In the genomic region with DNA sequence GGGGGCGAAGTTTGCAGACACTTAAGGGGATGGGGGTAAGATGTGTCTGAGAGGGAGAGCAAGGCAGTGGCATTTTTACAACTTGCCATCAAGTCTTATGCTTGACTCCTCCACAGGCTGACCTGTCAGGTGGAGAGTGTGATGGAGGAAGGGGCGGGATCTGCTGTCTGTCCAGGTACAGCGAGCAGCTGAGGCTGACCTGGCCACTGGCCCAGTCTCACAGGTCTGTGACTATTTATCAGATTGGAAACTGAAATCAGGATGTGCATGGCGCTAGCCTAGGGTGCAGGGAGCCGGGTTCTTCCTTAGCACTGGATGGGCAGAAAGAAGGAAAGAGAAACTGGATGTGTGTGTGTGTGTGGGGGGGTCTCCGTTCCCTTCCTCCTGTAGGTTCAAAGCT, we compare ENCODE assay signal across 15 mouse cellular contexts. TPM values are rescaled to one million over a fixed set of nuclear protein-coding genes. Genes with fewer than 3 reads are reported as not detected.
DNase-seq lines count a peak whose midpoint lies in the region; ATAC-seq and TF ChIP-seq lines count a peak whose summit lies in the region.
"Had no signal": no experiment of that assay in that cellular context is flagged by ENCODE, and none has a peak within 500 bp of the region (broad histone marks: within the 10 kb centered on the region; RNA-seq: fewer than 3 reads in every experiment).

No protein-coding gene starts in this region.

- no peak for ATAC-seq in erythroblast, adult 5-6 weeks (replicated peaks; ENCODE audit: low FRiP score, poor library complexity, severe bottlenecking)
- no peak for ATAC-seq in limb, embryonic 12.5 days (ENCODE audit: insufficient number of reproducible peaks, insufficient read depth, low FRiP score, low TSS enrichment, low read depth)
- no peak for ATAC-seq in intestine, embryonic 14.5 days (replicated peaks; ENCODE audit: low FRiP score, low TSS enrichment, low read depth)
- no peak for ATAC-seq in liver, postnatal 0 days
- ATAC-seq in CD4-positive, CD25-positive, alpha-beta regulatory T cell, adult 4 months = no peak
- no peak for ATAC-seq in forebrain, embryonic 13.5 days

- no peak overlapping the region for H3K27ac ChIP-seq in limb, embryonic 12.5 days
- H3K27ac ChIP-seq in limb, embryonic 10.5 days = no peak overlapping the region
- H3K27ac ChIP-seq in intestine, embryonic 14.5 days (ENCODE audit: low read depth) = no peak overlapping the region
- no peak overlapping the region for H3K27ac ChIP-seq in liver, postnatal 0 days (ENCODE audit: low read depth)
- H3K27ac ChIP-seq in forebrain, embryonic 13.5 days = no peak overlapping the region
- H3K27ac ChIP-seq: embryonic facial prominence, embryonic 13.5 days; hindbrain, embryonic 15.5 days; neural tube, embryonic 12.5 days had no signal

- no peak for TF ChIP-seq CTCF in liver, postnatal 0 days (IDR thresholded peaks at IDR 0.05; ENCODE audit: low read depth)

- no peaks in the 10 kb centered on the region for H3K9me3 ChIP-seq in erythroblast, embryonic 14.5 days (ENCODE audit: control insufficient read depth, low read length)
- no peaks in the 10 kb centered on the region for H3K9me3 ChIP-seq in limb, embryonic 12.5 days
- no peaks in the 10 kb centered on the region for H3K9me3 ChIP-seq in limb, embryonic 10.5 days (replicated peaks)
- H3K9me3 ChIP-seq in intestine, embryonic 14.5 days (ENCODE audit: control insufficient read depth, low read length) = no peaks in the 10 kb centered on the region
- H3K9me3 ChIP-seq in liver, postnatal 0 days (ENCODE audit: low read length) = no peaks in the 10 kb centered on the region
- H3K9me3 ChIP-seq in forebrain, embryonic 13.5 days (replicated peaks) = no peaks in the 10 kb centered on the region
- H3K9me3 ChIP-seq: embryonic facial prominence, embryonic 13.5 days; hindbrain, embryonic 15.5 days; neural tube, embryonic 12.5 days had no signal

- TF ChIP-seq EP300 in liver, postnatal 0 days (IDR thresholded peaks at IDR 0.05; ENCODE audit: low read depth) = no peak

- no peaks in the 10 kb centered on the region for H3K36me3 ChIP-seq in erythroblast, embryonic 14.5 days (ENCODE audit: control insufficient read depth)
- no peaks in the 10 kb centered on the region for H3K36me3 ChIP-seq in limb, embryonic 12.5 days
- no peaks in the 10 kb centered on the region for H3K36me3 ChIP-seq in limb, embryonic 10.5 days
- H3K36me3 ChIP-seq in intestine, embryonic 14.5 days (ENCODE audit: control insufficient read depth, insufficient read depth, low read length) = no peaks in the 10 kb centered on the region
- peaks cover 14% of the 10 kb centered on the region; the same call in 1 of the 2 replicates for H3K36me3 ChIP-seq in liver, postnatal 0 days (replicated peaks; ENCODE audit: insufficient read depth, low read length)
- no peaks in the 10 kb centered on the region for H3K36me3 ChIP-seq in forebrain, embryonic 13.5 days (ENCODE audit: poor library complexity, severe bottlenecking)
- H3K36me3 ChIP-seq: embryonic facial prominence, embryonic 13.5 days; hindbrain, embryonic 15.5 days; neural tube, embryonic 12.5 days had no signal

- H3K4me1 ChIP-seq in erythroblast, embryonic 14.5 days (ENCODE audit: control insufficient read depth) = peaks cover 49% of the 10 kb centered on the region
- H3K4me1 ChIP-seq in limb, embryonic 12.5 days (replicated peaks) = peaks cover 32% of the 10 kb centered on the region
- H3K4me1 ChIP-seq in limb, embryonic 10.5 days = peaks cover 42% of the 10 kb centered on the region
- H3K4me1 ChIP-seq in intestine, embryonic 14.5 days (replicated peaks; ENCODE audit: control insufficient read depth, insufficient read depth, low read length) = peaks cover 15% of the 10 kb centered on the region
- H3K4me1 ChIP-seq in liver, postnatal 0 days (ENCODE audit: insufficient read depth) = peaks cover 45% of the 10 kb centered on the region
- peaks cover 26% of the 10 kb centered on the region for H3K4me1 ChIP-seq in forebrain, embryonic 13.5 days

- H3K4me2 ChIP-seq in limb, embryonic 12.5 days = peak overlapping the region; percentile 86; the same call in 1 of the 2 replicates
- H3K4me2 ChIP-seq in intestine, embryonic 14.5 days (ENCODE audit: low read length) = peak overlapping the region; percentile 82
- peak overlapping the region; percentile 89 for H3K4me2 ChIP-seq in liver, postnatal 0 days (ENCODE audit: low read depth, low read length)
- H3K4me2 ChIP-seq in forebrain, embryonic 13.5 days = no peak overlapping the region

- H3K4me3 ChIP-seq in erythroblast, embryonic 14.5 days (replicated peaks) = peak overlapping the region; percentile 7
- H3K4me3 ChIP-seq in limb, embryonic 12.5 days (replicated peaks) = no peak overlapping the region
- no peak overlapping the region for H3K4me3 ChIP-seq in limb, embryonic 10.5 days
- peak overlapping the region; percentile 62; the same call in 1 of the 2 replicates for H3K4me3 ChIP-seq in intestine, embryonic 14.5 days (ENCODE audit: low read depth, low read length)
- H3K4me3 ChIP-seq in liver, postnatal 0 days (ENCODE audit: low read depth, low read length) = peak overlapping the region; percentile 74
- no peak overlapping the region for H3K4me3 ChIP-seq in forebrain, embryonic 13.5 days
- H3K4me3 ChIP-seq: hindbrain, embryonic 15.5 days had no signal

- WGBS in limb, embryonic 12.5 days = 45% methylated on average over 6 of the region's 6 CpGs
- 45% methylated on average over 6 of the region's 6 CpGs for WGBS in limb, embryonic 10.5 days
- 43% methylated on average over 6 of the region's 6 CpGs for WGBS in intestine, embryonic 14.5 days
- 65% methylated on average over 6 of the region's 6 CpGs for WGBS in liver, postnatal 0 days (ENCODE audit: insufficient replicate concordance)
- WGBS in forebrain, embryonic 13.5 days = 57% methylated on average over 6 of the region's 6 CpGs

- no peak overlapping the region for H3K9ac ChIP-seq in limb, embryonic 12.5 days (replicated peaks)
- H3K9ac ChIP-seq in intestine, embryonic 14.5 days (ENCODE audit: low read length) = no peak overlapping the region
- H3K9ac ChIP-seq in liver, postnatal 0 days (replicated peaks) = peak overlapping the region; percentile 82
- no peak overlapping the region for H3K9ac ChIP-seq in forebrain, embryonic 13.5 days
- H3K9ac ChIP-seq: embryonic facial prominence, embryonic 13.5 days; neural tube, embryonic 12.5 days had no signal

- DNase-seq in limb, embryonic 10.5 days (ENCODE audit: low spot score) = no peak
- DNase-seq in intestine, embryonic 14.5 days (ENCODE audit: low spot score) = no peak
- peak; percentile 37 for DNase-seq in liver, postnatal 0 days
- DNase-seq: adrenal gland, adult 8-10 months; cerebellum, adult 2 months; right cerebral cortex, postnatal 4 days; thymus, postnatal 4 days had no signal

- H3K27me3 ChIP-seq in erythroblast, embryonic 14.5 days (ENCODE audit: control insufficient read depth) = peaks cover 33% of the 10 kb centered on the region
- peaks cover 68% of the 10 kb centered on the region for H3K27me3 ChIP-seq in limb, embryonic 12.5 days
- H3K27me3 ChIP-seq in limb, embryonic 10.5 days (ENCODE audit: low read depth, poor library complexity, severe bottlenecking) = peaks cover 69% of the 10 kb centered on the region
- H3K27me3 ChIP-seq in intestine, embryonic 14.5 days (replicated peaks; ENCODE audit: control insufficient read depth, insufficient read depth, low read length) = peaks cover 13% of the 10 kb centered on the region; the same call in 1 of the 2 replicates
- no peaks in the 10 kb centered on the region for H3K27me3 ChIP-seq in liver, postnatal 0 days (ENCODE audit: insufficient read depth, low read length)
- H3K27me3 ChIP-seq in forebrain, embryonic 13.5 days = peaks cover 75% of the 10 kb centered on the region

RNA-seq across cellular contexts. Expression of gene Rnf213, which starts 1.3 kb away (rescaled TPM):
- polyA plus RNA-seq in erythroblast, embryonic 14.5 days (2012) = 0.01 and 0.02 TPM in 2 replicates
- 90.7 and 93.4 TPM in 2 replicates for total RNA-seq in erythroblast, adult 5-6 weeks (2015; ENCODE audit: low replicate concordance)
- total RNA-seq in erythroblast, adult 5-6 weeks (2017; ENCODE audit: low replicate concordance) = 77.5 and 79.4 TPM in 2 replicates
- 2.6 and 3.4 TPM in 2 replicates for polyA plus RNA-seq in limb, embryonic 12.5 days (2016; fragmentation: Nextera tagmentation; extraction: Ambion mirVana)
- polyA plus RNA-seq in limb, embryonic 10.5 days (2016; fragmentation: Nextera tagmentation; extraction: Ambion mirVana) = 1.8 and 2.4 TPM in 2 replicates
- 18.0 and 18.8 TPM in 2 replicates for polyA plus RNA-seq in intestine, embryonic 14.5 days (2014; fragmentation: Nextera tagmentation; extraction: Ambion mirVana)
- 6.6 and 7.4 TPM in 2 replicates for polyA plus RNA-seq in liver, postnatal 0 days (2015; fragmentation: Nextera tagmentation; extraction: Ambion mirVana)
- 10 to 100 TPM; 51.8 to 54.0 TPM for polyA plus RNA-seq in CD4-positive, CD25-positive, alpha-beta regulatory T cell, adult 4 months (2017; shearing (Covaris generic))
- 0.83 and 1.2 TPM in 2 replicates for polyA plus RNA-seq in forebrain, embryonic 13.5 days (2015; fragmentation: Nextera tagmentation; extraction: Ambion mirVana)

RNA-seq across cellular contexts. Expression of gene Slc26a11, which starts 38.9 kb away (rescaled TPM):
- polyA plus RNA-seq in erythroblast, embryonic 14.5 days (2012) = not detected in 2 replicates
- not detected in 2 replicates for total RNA-seq in erythroblast, adult 5-6 weeks (2015; ENCODE audit: low replicate concordance)
- 0.70 TPM in 1 of 2 replicates, not detected in the other for total RNA-seq in erythroblast, adult 5-6 weeks (2017; ENCODE audit: low replicate concordance)
- polyA plus RNA-seq in limb, embryonic 12.5 days (2016; fragmentation: Nextera tagmentation; extraction: Ambion mirVana) = 12.2 and 12.4 TPM in 2 replicates
- polyA plus RNA-seq in limb, embryonic 10.5 days (2016; fragmentation: Nextera tagmentation; extraction: Ambion mirVana) = 8.9 and 9.4 TPM in 2 replicates
- 8.4 and 9.9 TPM in 2 replicates for polyA plus RNA-seq in intestine, embryonic 14.5 days (2014; fragmentation: Nextera tagmentation; extraction: Ambion mirVana)
- polyA plus RNA-seq in liver, postnatal 0 days (2015; fragmentation: Nextera tagmentation; extraction: Ambion mirVana) = 2.1 and 2.2 TPM in 2 replicates
- 10 to 100 TPM in 1 of 2 experiments, 1 to 10 TPM in 1; 8.0 to 16.2 TPM for polyA plus RNA-seq in CD4-positive, CD25-positive, alpha-beta regulatory T cell, adult 4 months (2017; shearing (Covaris generic))
- polyA plus RNA-seq in forebrain, embryonic 13.5 days (2015; fragmentation: Nextera tagmentation; extraction: Ambion mirVana) = 4.6 and 4.9 TPM in 2 replicates

RNA-seq across cellular contexts. Expression of gene Sgsh, which starts 38.9 kb away (rescaled TPM):
- 0.02 and 0.15 TPM in 2 replicates for polyA plus RNA-seq in erythroblast, embryonic 14.5 days (2012)
- total RNA-seq in erythroblast, adult 5-6 weeks (2015; ENCODE audit: low replicate concordance) = 0.77 and 4.2 TPM in 2 replicates
- total RNA-seq in erythroblast, adult 5-6 weeks (2017; ENCODE audit: low replicate concordance) = 1.5 and 3.2 TPM in 2 replicates
- polyA plus RNA-seq in limb, embryonic 12.5 days (2016; fragmentation: Nextera tagmentation; extraction: Ambion mirVana) = 5.5 and 6.1 TPM in 2 replicates
- 6.5 and 8.1 TPM in 2 replicates for polyA plus RNA-seq in limb, embryonic 10.5 days (2016; fragmentation: Nextera tagmentation; extraction: Ambion mirVana)
- polyA plus RNA-seq in intestine, embryonic 14.5 days (2014; fragmentation: Nextera tagmentation; extraction: Ambion mirVana) = 7.5 and 7.9 TPM in 2 replicates
- polyA plus RNA-seq in liver, postnatal 0 days (2015; fragmentation: Nextera tagmentation; extraction: Ambion mirVana) = 4.1 and 4.2 TPM in 2 replicates
- polyA plus RNA-seq in CD4-positive, CD25-positive, alpha-beta regulatory T cell, adult 4 months (2017; shearing (Covaris generic)) = 10 to 100 TPM in 1 of 2 experiments, 1 to 10 TPM in 1; 7.4 to 19.9 TPM
- 4.6 and 4.7 TPM in 2 replicates for polyA plus RNA-seq in forebrain, embryonic 13.5 days (2015; fragmentation: Nextera tagmentation; extraction: Ambion mirVana)

Comparison
In these comparisons a context has a peak if more than half of its experiments do, and no peak if none do; other contexts are left out.
1. H3K4me3 ChIP-seq: peak in erythroblast, embryonic 14.5 days (single experiment), intestine, embryonic 14.5 days (single experiment) and liver, postnatal 0 days (single experiment); none in limb, embryonic 12.5 days (single experiment), limb, embryonic 10.5 days (single experiment) and forebrain, embryonic 13.5 days (single experiment).